Mouse (Mus musculus): ENCODE measurements around the gene Clec2l. TPM values are rescaled to one million over a fixed set of nuclear protein-coding genes. Genes with fewer than 3 reads are reported as not detected.

Gene Clec2l
- 1.0 and 1.3 TPM in 2 replicates for polyA plus RNA-seq (2015; fragmentation: Nextera tagmentation; extraction: Ambion mirVana)

DNA sequence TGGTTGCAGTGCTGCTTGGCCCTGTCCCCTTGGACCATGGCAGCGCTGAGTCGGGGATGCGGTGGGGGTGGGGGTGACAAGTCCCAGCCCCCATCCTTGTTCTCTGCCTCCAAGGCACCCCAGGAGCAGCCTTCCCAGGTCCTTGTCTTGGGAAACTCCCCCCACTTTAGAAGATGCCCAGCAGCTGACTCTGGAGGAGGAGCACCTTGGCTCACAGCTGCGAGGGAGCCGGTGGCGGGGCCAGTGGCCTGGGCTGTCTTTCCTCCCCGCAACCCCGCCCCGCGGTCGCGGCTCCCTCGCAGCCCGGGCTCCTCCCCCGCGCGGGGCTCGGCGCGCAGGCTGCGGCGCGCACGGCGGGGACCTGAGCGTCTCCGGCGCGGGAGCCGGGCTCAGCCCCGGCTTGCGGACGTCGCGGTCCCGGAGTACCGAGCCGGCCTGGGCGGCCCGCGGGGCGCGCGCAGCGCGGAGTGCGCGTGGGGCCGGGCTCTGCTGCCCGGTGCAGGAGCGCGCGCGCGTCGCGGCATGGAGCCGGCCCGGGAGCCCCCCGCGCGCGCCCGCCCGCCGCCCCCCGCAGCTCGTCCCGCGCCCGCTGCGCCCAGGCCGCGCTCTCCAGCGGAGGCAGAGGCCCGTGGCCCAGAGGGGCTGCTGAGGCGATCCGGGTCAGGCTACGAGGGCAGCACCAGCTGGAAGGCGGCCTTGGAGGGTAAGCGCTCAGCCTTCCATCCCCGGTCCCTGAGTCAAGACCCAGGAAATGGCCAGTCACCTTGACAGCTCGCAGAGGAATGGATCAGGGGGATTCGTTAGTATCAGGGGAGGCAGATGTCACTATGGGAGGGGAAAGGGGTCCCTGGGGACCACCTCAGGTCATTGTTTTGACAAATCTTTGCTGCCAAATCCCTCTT is at the start of gene Clec2l:
Gene Clec2l, plus strand, starts transcription at position 356 of the 902 bp plus-strand sequence.
- Histone ChIP-seq H3K4me2 (replicated peaks; ENCODE audit: low read depth, low read length) (peak within 1 kb of the TSS; percentile 98), H3K36me3 (ENCODE audit: insufficient read depth, low read length) (no peaks in the 10 kb centered on the region), H3K9ac (replicated peaks; ENCODE audit: low read length) (peak within 1 kb of the TSS; percentile 68), H3K27ac (ENCODE audit: low read length) (no peak within 1 kb of the TSS), H3K27me3 (ENCODE audit: insufficient read depth, low read length) (peaks cover 23% of the 10 kb centered on the region), H3K9me3 (ENCODE audit: low read length) (no peaks in the 10 kb centered on the region), H3K4me3 (ENCODE audit: low read length) (peak within 1 kb of the TSS; percentile 61), H3K4me1 (ENCODE audit: insufficient read depth, low read length) (no peaks in the 10 kb centered on the region)
- WGBS: under 1% methylated on average over 54 of the region's 84 CpGs
- peak; percentile 85 for ATAC-seq (ENCODE audit: low FRiP score, low TSS enrichment)

DNA sequence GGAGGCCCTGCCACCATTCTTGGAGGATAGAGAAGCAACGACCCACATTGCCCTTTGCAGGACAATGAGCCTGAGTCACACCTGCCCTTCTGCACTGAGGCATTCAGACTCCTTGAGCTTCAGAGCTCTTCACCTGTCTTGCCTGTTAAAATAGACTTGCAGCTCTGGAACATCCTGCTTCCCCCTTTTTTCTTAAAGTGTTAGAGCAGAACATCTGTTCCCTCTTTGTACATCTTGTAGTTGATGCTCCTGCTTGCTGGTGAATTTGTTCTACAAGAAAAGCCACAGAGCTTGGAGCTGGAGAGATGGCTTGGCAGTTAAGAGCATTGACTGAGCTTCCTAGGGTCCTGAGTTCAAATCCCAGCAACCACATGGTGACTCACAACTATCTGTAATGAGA is 40.5 kb upstream of the Clec2l start:
- Histone ChIP-seq H3K9ac (replicated peaks; ENCODE audit: low read length) (no peak overlapping the region), H3K27ac (ENCODE audit: low read length) (no peak overlapping the region), H3K36me3 (ENCODE audit: insufficient read depth, low read length) (peaks cover 32% of the 10 kb centered on the region), H3K4me3 (ENCODE audit: low read length) (no peak overlapping the region), H3K4me2 (replicated peaks; ENCODE audit: low read depth, low read length) (no peak overlapping the region), H3K4me1 (ENCODE audit: insufficient read depth, low read length) (no peaks in the 10 kb centered on the region), H3K9me3 (ENCODE audit: low read length) (peaks cover 10% of the 10 kb centered on the region), H3K27me3 (ENCODE audit: insufficient read depth, low read length) (no peaks in the 10 kb centered on the region)
- ATAC-seq (ENCODE audit: low FRiP score, low TSS enrichment): no peak
- WGBS: 90% methylated on average over 1 of the region's 1 CpGs

DNA sequence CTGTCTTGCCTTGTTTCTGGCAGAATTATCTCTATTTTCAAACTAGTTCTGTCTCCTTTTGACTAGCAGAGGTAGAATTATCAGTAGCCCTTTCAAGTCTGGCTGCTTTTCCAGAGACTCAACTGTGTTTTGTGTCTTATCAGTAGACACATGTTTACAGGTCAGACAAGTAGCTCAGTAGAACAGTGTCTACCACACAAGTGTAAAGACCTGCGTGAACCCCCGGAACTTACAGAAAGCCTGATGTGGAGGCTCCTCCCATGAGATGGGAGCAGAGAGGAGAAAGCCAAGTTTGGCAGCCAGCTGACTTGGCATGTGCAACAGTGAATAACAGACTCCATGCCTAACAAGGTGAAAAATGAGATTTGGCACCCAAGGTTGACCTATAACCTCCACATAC is 39.4 kb upstream of the Clec2l start:
- Histone ChIP-seq H3K4me1 (ENCODE audit: insufficient read depth, low read length) (no peaks in the 10 kb centered on the region), H3K27ac (ENCODE audit: low read length) (no peak overlapping the region), H3K9me3 (ENCODE audit: low read length) (peaks cover 1% of the 10 kb centered on the region; the same call in 1 of the 2 replicates), H3K4me2 (replicated peaks; ENCODE audit: low read depth, low read length) (no peak overlapping the region), H3K4me3 (ENCODE audit: low read length) (no peak overlapping the region), H3K27me3 (ENCODE audit: insufficient read depth, low read length) (no peaks in the 10 kb centered on the region), H3K36me3 (ENCODE audit: insufficient read depth, low read length) (peaks cover 23% of the 10 kb centered on the region), H3K9ac (replicated peaks; ENCODE audit: low read length) (no peak overlapping the region)
- 87% methylated on average over 2 of the region's 2 CpGs for WGBS
- ATAC-seq (ENCODE audit: low FRiP score, low TSS enrichment): no peak

DNA sequence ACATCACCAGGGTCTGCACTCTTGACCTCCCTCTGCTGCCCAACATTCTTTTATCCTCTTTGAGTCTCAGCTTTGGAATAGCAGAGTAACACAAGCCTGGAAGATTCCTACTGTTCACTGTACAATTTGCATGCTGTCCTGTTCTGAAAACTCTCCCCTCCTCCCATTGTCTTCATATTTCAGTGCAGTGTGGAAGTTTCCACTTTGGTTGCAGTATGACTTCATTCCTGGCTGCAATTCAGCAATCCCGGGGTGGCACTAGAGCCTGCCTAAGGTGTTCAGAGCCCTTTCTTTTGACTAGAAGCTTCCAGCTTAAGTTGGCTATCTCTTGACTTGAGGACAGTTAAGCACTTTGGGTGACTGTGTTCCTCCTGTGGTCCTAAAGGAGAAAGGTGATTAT is 38.4 kb upstream of the Clec2l start:
- Histone ChIP-seq H3K4me3 (ENCODE audit: low read length) (no peak overlapping the region), H3K9me3 (ENCODE audit: low read length) (no peaks in the 10 kb centered on the region), H3K4me1 (ENCODE audit: insufficient read depth, low read length) (no peaks in the 10 kb centered on the region), H3K27ac (ENCODE audit: low read length) (no peak overlapping the region), H3K9ac (replicated peaks; ENCODE audit: low read length) (no peak overlapping the region), H3K4me2 (replicated peaks; ENCODE audit: low read depth, low read length) (no peak overlapping the region), H3K36me3 (ENCODE audit: insufficient read depth, low read length) (peaks cover 15% of the 10 kb centered on the region), H3K27me3 (ENCODE audit: insufficient read depth, low read length) (no peaks in the 10 kb centered on the region)
- ATAC-seq (ENCODE audit: low FRiP score, low TSS enrichment): no peak
- WGBS: 73% methylated on average over 1 of the region's 1 CpGs

DNA sequence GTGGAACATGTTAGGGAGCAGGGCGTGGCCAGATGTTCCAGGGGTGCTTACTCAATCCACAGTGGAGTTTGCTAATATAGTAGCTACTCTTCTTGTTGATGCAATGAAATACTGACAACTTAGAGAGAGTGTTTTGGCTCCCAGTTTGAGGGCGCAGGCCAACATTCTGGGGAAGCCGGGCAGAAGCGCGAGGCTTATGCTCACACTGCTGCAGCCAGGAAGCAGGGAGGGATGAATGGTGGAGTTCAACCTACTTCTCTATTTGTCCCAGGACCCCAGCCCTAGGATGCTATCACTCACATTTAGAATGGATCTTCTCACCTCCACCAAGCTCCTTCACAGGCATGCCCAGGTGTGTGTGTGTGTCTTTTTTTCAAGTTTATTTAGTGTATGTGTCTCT is 36.8 kb upstream of the Clec2l start:
- Histone ChIP-seq H3K4me2 (replicated peaks; ENCODE audit: low read depth, low read length) (no peak overlapping the region), H3K4me3 (ENCODE audit: low read length) (no peak overlapping the region), H3K4me1 (ENCODE audit: insufficient read depth, low read length) (no peaks in the 10 kb centered on the region), H3K9ac (replicated peaks; ENCODE audit: low read length) (no peak overlapping the region), H3K36me3 (ENCODE audit: insufficient read depth, low read length) (0 out of 2 replicates have a peak, but pooled peaks cover 6% of the 10 kb centered on the region), H3K27ac (ENCODE audit: low read length) (no peak overlapping the region), H3K27me3 (ENCODE audit: insufficient read depth, low read length) (no peaks in the 10 kb centered on the region), H3K9me3 (ENCODE audit: low read length) (no peaks in the 10 kb centered on the region)
- ATAC-seq (ENCODE audit: low FRiP score, low TSS enrichment): no peak
- WGBS: 98% methylated on average over 5 of the region's 5 CpGs

DNA sequence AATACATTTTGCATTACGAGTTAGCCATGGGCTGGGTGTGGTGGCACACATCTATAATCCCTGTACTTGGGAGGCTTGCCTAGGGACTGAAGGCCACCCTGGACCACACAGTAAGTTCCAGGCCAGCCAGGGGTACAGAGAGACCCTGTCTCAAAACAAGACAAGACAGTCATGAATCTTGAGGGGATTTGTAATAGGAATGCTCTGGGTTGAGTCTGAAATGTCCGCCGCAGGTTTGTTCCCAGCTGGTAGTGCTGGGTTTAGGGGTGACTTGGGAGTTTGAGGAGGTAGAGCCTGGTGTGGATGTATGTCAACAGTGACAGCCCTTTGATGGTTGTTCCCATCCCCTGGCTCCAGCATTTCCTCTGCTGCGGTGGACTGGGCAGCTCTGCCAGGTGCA is 35.8 kb upstream of the Clec2l start:
- Histone ChIP-seq H3K9me3 (ENCODE audit: low read length) (no peaks in the 10 kb centered on the region), H3K27me3 (ENCODE audit: insufficient read depth, low read length) (no peaks in the 10 kb centered on the region), H3K9ac (replicated peaks; ENCODE audit: low read length) (no peak overlapping the region), H3K36me3 (ENCODE audit: insufficient read depth, low read length) (0 out of 2 replicates have a peak, but pooled peaks cover 6% of the 10 kb centered on the region), H3K4me1 (ENCODE audit: insufficient read depth, low read length) (no peaks in the 10 kb centered on the region), H3K27ac (ENCODE audit: low read length) (no peak overlapping the region), H3K4me2 (replicated peaks; ENCODE audit: low read depth, low read length) (no peak overlapping the region), H3K4me3 (ENCODE audit: low read length) (no peak overlapping the region)
- WGBS: 94% methylated on average over 4 of the region's 4 CpGs
- no peak for ATAC-seq (ENCODE audit: low FRiP score, low TSS enrichment)

DNA sequence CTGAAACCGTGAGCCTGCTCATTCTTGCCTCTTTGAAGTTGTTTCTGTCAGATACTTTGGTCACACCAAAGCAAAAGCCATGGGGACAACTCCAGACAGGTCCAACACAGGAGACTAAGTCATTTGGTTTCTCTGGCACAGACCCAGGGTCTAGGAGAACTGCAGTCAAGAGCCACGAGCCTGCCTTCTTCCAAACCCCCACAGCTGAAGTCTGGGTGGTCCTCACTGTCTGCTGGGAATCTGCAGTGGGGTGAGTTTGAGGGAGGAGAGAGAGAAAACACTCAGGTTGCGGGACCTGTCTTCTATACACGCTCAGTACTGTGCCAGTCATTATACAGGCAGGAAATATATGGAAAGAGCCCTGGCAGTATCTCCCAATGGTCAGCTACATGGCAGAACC is 35.4 kb upstream of the Clec2l start:
- no peak overlapping the region for H3K9ac ChIP-seq (replicated peaks; ENCODE audit: low read length)
- 73% methylated on average over 4 of the region's 4 CpGs for WGBS
- H3K36me3 ChIP-seq (ENCODE audit: insufficient read depth, low read length): 0 out of 2 replicates have a peak, but pooled peaks cover 6% of the 10 kb centered on the region
- no peak overlapping the region for H3K4me2 ChIP-seq (replicated peaks; ENCODE audit: low read depth, low read length)
- H3K27me3 ChIP-seq (ENCODE audit: insufficient read depth, low read length): no peaks in the 10 kb centered on the region
- no peak for ATAC-seq (ENCODE audit: low FRiP score, low TSS enrichment)
- H3K9me3 ChIP-seq (ENCODE audit: low read length): no peaks in the 10 kb centered on the region
- no peaks in the 10 kb centered on the region for H3K4me1 ChIP-seq (ENCODE audit: insufficient read depth, low read length)
- no peak overlapping the region for H3K4me3 ChIP-seq (ENCODE audit: low read length)
- no peak overlapping the region for H3K27ac ChIP-seq (ENCODE audit: low read length)

DNA sequence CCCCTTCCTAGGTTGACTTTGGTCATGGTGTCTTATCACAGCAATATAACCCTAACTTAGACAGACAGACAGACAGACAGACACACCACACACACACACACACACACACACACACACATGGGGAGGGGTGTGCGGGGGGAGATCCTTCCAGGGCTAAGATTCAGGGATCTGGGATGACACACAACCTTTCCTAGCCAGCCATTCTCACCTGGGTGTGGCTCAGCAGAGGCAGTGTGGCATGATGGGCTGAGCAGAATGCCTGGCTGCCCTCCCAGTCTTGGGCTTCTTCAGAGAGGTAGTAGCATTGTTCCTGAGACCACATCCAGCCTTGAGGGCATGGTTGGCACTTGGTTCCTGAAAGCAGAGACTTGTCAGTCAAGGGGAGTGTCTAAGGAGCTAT is 33.3 kb upstream of the Clec2l start:
- no peak overlapping the region for H3K27ac ChIP-seq (ENCODE audit: low read length)
- no peaks in the 10 kb centered on the region for H3K9me3 ChIP-seq (ENCODE audit: low read length)
- no peak overlapping the region for H3K4me2 ChIP-seq (replicated peaks; ENCODE audit: low read depth, low read length)
- no peak for ATAC-seq (ENCODE audit: low FRiP score, low TSS enrichment)
- H3K4me3 ChIP-seq (ENCODE audit: low read length): no peak overlapping the region
- 0 out of 2 replicates have a peak, but pooled peaks cover 6% of the 10 kb centered on the region for H3K36me3 ChIP-seq (ENCODE audit: insufficient read depth, low read length)
- WGBS: 95% methylated on average over 1 of the region's 1 CpGs
- peaks cover 14% of the 10 kb centered on the region for H3K27me3 ChIP-seq (ENCODE audit: insufficient read depth, low read length)
- no peak overlapping the region for H3K9ac ChIP-seq (replicated peaks; ENCODE audit: low read length)
- no peaks in the 10 kb centered on the region for H3K4me1 ChIP-seq (ENCODE audit: insufficient read depth, low read length)

DNA sequence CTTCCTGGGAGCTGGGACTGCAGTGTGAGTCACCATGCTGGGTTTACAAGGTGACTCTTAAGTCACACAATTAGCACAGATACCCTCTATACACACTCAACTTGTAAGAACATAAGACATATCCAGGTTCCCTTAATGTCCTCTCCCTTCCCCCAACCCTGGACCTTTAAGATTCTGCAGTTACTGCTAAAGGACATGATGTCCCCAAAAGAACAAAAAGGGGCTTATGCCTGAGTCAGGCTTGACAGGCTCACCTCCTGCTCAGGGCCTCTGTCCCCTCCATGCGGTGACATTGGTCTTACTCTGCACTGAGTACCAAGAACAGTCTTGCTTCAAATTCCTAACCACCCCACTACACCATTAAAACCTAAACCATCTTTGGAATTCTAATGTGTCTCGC is 30.0 kb upstream of the Clec2l start:
- Histone ChIP-seq H3K36me3 (ENCODE audit: insufficient read depth, low read length) (no peaks in the 10 kb centered on the region), H3K9ac (replicated peaks; ENCODE audit: low read length) (no peak overlapping the region), H3K27me3 (ENCODE audit: insufficient read depth, low read length) (peaks cover 38% of the 10 kb centered on the region), H3K4me1 (ENCODE audit: insufficient read depth, low read length) (peaks cover 18% of the 10 kb centered on the region), H3K4me3 (ENCODE audit: low read length) (no peak overlapping the region), H3K27ac (ENCODE audit: low read length) (no peak overlapping the region), H3K9me3 (ENCODE audit: low read length) (no peaks in the 10 kb centered on the region), H3K4me2 (replicated peaks; ENCODE audit: low read depth, low read length) (no peak overlapping the region)
- 89% methylated on average over 2 of the region's 2 CpGs for WGBS
- no peak for ATAC-seq (ENCODE audit: low FRiP score, low TSS enrichment)

DNA sequence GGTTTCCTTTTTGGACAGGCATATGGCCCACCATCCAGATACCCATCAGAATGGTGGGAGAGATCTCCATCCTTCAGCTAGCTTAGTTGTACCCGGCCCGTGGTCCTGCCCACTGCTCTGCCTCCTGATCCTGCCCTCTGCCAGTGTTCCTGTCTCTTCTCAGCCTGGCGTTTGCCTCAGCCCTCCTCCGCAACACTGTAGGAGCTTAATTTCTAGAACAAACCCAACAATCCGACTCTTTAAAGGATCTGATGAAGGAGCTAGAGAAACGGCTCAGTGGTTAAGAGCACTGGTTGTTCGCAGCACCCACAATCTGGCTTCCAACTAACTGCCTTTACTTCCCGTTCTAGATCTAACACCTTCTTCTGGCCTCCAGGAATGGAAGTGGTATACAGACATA is 28.4 kb upstream of the Clec2l start:
- no peak for ATAC-seq (ENCODE audit: low FRiP score, low TSS enrichment)
- H3K9me3 ChIP-seq (ENCODE audit: low read length): no peaks in the 10 kb centered on the region
- peaks cover 51% of the 10 kb centered on the region for H3K27me3 ChIP-seq (ENCODE audit: insufficient read depth, low read length)
- no peak overlapping the region for H3K27ac ChIP-seq (ENCODE audit: low read length)
- H3K9ac ChIP-seq (replicated peaks; ENCODE audit: low read length): no peak overlapping the region
- no peak overlapping the region for H3K4me2 ChIP-seq (replicated peaks; ENCODE audit: low read depth, low read length)
- H3K36me3 ChIP-seq (ENCODE audit: insufficient read depth, low read length): no peaks in the 10 kb centered on the region
- peaks cover 18% of the 10 kb centered on the region for H3K4me1 ChIP-seq (ENCODE audit: insufficient read depth, low read length)
- WGBS: 77% methylated on average over 8 of the region's 8 CpGs
- H3K4me3 ChIP-seq (ENCODE audit: low read length): no peak overlapping the region
